Mouse (Mus musculus) lung, postnatal 4 days (tissue): ENCODE data around the gene Ppp2r5a.

ENCODE experiments used
- DNase-seq, 2 experiments: peaks; one replicate each; pipeline ENCODE4 v3.0.0; 2021

Gene Ppp2r5a

DNA sequence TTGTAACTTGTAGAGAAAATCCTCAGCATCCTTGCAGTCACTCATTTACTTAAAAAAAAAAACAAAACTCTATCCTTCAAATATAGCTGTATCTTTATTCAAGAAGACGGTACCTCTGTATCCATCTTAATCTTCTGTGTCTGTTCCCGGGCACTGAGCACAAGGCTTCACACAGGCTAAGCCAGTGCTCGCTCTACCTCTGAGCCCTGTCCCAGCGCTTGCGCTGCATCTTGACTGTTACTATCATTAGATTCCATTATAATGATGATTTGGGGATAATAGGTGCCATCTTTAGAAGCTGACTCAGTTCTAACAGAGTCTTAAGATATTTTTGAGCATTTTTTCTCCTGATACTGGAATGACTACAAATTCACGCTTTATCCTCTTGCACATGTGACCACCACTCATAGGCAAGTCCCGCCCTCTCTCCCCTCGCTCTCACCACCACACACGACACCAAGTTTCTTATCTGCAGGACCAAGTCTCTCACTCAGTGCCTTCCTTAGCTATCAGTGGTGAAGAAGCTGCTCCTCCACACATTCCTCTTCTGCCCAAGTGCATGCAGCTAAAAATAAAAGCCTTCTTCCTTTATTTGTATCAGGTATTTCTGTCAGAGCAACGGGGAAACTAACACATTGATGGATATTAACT lies 28.0 kb downstream of the Ppp2r5a start:
- no peak for DNase-seq

DNA sequence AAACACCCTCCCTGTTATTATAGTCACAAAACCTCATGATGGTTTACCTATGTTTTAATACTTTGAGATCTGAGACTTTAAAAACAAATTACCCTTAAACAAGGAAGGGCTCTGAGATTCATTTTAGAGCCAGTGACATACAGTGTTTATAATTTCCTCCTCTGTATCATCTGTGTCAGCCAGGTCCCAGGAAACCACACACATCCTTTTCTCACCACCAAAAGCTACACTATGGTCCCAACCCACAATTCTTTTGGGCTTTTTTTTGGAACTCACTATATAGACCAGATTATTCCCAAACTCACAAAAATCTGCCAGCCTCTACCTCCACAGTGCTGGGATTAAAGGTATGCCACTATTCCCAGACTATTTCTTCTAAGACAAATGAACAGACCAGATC lies 33.9 kb downstream of the Ppp2r5a start:
- DNase-seq: no peak

DNA sequence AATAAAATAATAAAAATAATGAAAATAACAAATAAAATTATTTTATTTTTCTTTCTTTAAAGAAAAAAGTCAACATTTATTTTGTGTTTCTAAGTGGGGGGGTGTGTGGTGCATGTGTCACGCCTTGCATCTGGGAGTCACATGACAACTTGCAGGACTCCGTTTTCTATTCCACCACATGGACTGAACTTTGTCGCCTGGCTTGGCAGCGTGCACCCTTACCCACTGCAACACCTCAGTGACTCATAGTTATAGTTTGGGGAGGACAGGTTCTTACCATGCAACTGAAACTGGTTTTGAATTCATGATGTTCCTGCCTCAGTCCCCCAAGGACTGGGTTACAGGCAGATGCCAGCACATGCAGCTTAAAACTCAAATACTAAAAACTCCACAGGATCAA lies 34.9 kb downstream of the Ppp2r5a start:
- DNase-seq: no peak

DNA sequence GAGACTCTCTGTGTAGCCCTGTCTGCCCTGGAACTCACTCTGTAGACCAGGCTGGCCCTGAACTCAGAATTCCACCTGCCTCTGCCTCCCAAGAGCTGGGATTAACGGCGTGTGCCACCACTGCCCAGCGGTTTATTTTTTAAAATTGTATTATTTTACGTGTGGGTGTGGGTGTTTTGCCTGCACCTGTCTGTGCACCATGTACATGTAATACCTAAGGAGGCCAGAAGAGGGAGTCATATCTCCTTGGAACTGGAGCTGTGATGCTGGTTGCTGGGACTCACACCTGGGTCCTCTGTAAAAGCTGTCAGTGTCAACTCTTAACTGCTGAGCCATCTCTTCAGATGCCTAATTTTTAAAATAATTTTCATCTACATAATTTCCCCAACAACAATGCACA lies 38.6 kb downstream of the Ppp2r5a start:
- DNase-seq: peak in 1 of 2 experiments; percentile 30

DNA sequence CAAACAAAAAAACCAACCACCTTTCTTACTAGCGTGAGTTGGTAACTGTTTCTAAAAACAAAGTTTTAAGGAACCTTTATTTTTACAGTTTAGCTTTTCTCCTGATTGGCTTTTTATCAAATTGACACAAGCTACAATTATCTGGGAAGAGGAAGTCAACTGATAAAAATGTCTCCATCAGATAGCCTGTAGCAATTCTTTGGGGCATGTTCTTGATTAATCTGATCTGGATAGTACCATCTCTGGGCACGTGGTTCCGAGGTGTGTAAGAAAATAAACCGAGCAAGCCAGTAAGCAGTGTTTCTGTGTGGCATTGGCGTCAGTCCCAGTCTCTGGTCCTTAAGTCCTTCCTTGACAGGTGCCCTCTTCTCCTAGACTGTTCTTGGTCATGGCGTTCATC lies 40.7 kb downstream of the Ppp2r5a start:
- no peak for DNase-seq

DNA sequence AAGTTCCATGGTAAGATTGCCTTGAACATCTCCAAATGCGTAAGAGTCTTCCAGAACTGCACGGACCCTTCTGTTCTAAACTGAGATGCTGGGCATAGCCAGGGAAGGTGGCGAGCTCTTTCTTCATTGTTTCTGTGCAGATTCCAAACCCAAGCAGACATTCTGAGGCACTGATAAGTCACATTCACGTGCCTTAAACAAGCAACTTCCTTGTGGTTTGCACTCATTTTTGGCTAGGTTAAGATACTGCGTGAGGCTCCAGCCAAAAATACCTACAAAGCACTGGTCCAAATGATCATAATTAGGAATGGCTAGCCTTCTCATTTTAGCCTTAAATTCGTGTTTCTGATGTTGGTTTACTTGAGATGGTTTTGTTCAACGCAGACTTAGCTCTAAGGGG lies 43.6 kb downstream of the Ppp2r5a start:
- no peak for DNase-seq

DNA sequence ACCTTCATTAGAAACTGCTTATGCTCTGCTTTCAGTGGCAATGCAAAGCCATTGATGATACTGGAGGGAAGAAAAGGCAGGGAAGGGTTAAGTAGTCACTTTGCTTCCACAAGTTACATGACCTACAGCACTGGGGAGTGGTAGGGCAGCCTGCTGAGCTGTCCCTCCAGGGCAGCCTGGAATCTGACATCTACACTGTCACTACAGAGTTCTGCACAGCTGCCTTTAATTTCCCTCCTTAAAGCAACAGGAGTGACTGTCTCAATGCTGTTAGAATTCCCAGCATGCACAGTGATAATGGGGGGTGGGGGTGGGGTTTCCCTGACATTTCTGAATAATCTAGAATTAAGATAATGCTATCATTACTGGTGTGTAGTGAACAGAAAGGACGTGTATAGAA lies 46.1 kb downstream of the Ppp2r5a start:
- no peak for DNase-seq

DNA sequence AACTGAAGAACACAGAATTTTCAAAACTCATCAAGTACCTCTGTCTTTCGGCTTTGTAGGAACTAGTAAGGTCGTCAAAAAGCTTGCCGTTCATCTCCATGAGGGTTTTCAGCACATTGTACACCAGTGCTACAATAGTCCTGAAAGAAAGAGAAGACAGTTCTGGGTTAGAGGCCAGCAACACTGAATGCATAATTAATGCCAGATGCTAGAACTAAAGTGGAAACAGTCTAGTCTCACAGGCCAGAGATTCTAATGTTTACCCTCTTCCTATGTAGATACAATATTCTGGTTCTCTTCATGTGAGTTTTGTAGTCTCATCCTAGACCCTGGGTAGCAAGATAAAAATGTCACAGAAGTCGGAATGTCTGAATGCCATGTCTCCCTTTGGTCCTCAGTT lies 49.2 kb downstream of the Ppp2r5a start:
- no peak for DNase-seq

DNA sequence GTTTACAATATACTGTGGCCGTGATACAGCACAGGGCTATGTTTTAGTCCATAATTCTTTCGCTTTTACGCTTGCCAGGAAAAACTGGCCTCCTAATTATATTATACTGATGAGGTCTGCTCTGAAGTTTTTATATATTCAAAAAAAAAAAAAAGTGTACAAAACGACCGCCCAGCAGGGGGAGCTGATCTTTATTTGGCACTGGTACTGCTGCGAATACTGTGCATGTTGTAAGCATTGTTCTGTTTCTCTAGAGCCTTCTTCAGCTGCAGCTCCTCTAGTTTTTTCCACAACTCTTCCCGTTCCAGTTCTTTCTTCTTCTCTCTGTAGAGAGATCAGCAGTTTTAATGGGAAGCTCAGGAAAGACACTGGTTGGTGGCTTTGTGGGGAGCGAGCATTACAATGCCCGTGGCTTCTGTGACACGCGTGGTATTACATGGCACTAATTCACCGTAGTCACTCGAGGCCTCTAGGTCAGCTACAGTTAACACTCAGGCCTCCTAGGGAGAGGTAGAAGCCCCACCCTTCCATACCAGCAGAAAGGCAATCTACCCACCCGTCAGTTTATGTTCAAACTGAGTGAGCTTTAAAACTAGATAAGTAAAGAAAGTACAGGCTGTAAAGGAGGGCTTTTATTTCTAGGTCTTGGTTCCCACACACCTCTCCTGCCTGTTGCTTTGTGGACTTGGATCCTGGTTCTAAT lies 50.1 kb downstream of the Ppp2r5a start:
- DNase-seq: peak; percentile 63 to 73

DNA sequence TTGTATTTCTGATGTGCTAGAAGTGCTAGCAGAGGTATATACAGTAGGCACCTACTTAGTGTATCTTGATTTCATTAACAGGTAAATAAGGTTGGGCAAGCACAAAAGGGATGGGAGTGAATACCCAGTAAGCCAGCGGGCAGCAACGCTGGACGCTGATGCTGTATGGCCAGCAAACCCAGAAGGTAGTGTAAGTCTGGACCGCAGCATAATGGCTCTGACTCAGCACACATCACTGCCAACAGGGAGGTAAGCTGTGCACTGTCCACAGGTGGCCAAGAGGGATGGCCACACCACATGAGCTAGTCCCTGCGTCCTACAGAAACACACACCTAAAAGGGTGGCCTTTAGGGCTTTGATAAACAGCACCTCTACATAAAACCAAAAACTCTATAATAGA lies 52.7 kb downstream of the Ppp2r5a start:
- DNase-seq: no peak

DNA sequence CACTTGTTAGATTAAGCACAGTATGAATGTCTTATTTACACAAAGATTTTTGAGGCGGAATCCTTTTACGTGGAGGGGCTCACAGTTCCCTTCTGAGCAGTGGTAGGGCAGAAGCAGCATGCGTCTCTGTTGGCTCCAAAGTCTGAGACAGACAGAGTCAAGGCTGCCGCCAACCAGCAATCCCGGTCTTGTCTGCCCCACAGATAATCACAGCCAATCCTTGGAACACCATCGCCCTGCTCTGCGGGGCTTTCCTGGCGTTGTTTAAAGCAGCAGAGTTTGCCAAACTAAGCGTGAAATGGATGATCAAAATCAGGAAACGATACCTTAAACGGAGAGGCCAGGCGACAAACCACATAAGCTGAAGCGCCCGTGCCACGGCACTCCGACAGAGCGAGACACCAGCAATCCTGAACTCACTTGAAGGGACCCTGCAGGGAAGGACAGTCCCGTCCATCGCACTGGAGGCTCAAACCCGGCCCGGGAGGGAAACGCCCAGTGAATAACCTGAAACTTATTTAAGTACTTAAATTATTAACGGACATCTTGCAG lies 53.5 kb downstream of the Ppp2r5a start:
- DNase-seq: peak; percentile 22 to 70

DNA sequence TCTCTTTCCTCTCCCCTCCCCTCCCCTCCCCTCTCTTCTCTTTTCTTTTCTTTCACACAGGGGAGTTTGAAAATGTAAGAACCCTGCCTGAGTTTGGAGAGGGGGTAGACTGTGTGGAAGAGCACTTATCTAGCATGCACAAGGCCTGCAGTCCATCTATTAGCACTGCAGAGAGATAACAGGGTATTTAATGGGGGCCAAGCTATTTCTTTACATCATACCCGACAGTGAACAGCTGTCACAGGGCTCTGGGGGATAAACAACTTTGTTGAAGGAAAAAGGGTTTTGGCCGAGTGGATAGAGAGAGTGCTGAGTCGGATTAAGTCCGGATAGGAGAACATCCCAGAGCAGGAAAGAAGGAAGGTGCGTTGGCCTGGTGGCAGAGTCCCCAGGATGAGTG lies 54.1 kb downstream of the Ppp2r5a start:
- peak in 1 of 2 experiments; percentile 21 for DNase-seq

DNA sequence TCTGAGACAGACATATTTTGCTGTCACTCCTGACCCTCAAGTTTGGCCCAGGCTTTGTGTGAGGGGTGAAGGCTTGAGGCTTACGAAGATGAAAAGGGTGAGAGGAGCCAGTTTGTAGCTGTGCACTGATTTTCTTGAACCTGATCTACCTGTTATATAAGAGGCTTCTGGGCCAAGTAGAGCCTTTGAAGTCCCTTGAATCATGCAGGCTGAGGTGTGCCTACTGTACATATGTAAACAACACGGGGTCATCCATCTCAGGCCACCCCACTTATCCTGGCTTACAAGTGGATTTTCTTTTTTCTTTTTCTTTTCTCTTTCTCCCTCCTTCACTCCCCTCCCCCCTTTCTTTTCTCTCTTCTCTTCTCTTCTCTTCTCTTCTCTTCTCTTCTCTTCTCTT lies 54.5 kb downstream of the Ppp2r5a start:
- DNase-seq: no peak

DNA sequence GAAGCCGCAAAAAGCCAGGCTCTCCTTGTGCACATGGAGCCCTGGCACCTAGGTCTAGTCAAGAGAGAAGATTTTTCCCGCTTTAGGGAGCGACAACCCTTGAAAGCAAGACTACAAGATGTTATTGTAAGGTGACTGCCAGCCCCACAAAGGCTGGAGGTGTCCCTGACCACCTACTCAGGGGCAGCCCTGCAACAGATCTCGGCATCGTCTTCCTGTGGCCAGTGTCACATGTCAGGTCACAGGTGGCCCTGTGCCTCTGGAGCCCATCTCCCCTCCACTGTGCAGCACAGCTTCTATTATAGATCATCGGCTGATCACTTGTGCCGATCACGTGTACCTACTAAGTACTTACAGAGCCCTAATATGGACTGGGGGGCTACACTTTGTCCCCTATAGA lies 55.5 kb downstream of the Ppp2r5a start:
- DNase-seq: no peak

DNA sequence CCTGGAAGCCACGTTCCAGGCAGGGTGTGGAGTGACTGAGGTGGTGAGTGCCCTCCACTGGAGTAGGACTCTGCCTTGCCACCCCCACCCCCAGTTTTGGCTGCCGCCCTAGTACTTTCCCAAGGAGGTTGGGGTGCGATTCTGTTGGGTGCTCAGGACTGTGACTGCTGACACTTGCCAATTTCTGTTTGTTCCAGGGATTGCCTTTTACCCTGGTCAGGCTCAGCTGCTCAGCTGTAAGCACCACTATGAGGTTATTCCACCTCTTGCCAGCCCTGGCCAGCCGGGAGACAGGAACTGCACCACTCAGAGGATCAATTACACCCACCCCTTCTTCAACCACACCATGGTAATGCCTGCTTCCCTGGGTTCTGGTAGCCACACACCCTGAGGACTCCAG lies 62.5 kb downstream of the Ppp2r5a start:
- DNase-seq: no peak

DNA sequence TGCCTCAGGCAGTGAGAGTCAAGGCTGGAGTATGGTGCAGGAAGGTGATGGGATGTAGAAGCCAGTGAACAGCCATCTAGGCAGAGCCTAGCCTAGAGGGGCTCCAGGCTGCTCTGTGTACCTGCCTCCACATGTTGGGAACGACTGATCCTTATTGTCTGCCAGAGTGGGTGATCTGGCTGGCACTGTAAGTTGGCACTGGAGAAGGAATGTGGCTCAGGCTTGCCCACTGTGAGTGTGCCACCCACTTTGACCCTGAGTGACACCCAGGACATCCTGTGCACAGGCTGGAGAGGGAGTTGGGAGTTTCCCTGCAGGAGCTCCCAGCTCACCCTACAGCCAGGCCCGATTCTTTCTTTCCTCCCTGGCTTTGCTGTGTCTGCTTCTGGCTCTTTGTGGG lies 63.2 kb downstream of the Ppp2r5a start:
- no peak for DNase-seq

DNA sequence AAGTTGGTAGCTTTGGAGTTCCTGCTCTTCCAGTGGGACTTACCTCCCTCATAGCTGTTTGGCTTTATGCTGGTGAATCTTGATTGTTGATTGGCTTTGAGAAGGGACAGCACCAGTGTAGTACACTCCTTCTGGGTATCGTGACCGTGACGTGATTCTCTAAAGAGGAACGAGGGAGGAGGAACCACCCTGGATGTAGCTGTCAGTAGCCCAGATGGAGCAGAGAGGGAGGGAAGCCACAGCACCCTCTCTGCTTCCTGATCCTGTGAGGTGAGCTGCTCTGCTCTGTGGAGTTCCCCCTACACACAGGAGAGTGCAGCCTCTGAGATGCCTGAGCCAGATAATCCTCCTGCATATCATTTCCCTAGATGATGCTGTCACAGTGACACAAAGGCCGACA lies 68.6 kb downstream of the Ppp2r5a start:
- DNase-seq: no peak

DNA sequence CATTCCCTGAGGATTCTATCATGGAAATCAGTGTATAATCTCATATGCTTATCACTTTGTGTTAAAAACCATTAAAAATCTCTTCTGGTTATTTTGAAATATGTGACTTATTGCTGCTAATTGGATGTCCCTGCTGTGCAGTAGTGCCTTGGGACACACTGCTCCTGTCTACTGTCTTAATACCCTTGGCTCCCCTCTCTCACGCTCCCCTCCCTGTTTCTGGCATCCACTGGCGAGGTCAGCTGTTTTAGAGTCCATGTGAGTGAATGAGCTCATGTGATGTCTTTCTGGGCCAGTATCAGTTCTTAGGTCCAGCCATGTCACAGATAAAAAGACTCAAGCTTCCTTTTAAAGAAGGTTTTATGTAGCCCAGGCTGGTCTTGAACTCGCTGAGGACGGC lies 72.7 kb downstream of the Ppp2r5a start:
- DNase-seq: peak in 1 of 2 experiments; percentile 68

DNA sequence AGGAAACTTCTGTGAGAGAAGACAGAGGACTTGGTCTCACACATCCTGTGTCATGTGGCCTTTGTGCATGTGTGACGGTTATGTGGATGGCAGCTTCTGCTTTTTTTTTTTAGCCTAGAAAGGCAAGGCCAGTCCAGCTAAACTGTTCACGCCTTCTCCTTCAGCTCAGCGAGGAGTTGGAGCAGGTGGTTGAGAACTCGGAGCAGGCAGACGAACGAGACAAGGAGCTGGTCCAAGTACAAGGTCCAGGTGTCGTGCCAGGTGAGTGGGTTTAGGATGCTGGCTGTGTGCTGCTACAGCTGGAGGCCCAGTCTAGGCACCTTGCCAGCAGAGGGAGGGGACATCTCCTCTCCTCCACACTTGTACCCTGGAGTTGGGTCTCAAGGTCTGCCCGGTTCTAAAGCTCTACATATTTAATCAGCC lies 75.0 kb downstream of the Ppp2r5a start:
- no peak for DNase-seq

DNA sequence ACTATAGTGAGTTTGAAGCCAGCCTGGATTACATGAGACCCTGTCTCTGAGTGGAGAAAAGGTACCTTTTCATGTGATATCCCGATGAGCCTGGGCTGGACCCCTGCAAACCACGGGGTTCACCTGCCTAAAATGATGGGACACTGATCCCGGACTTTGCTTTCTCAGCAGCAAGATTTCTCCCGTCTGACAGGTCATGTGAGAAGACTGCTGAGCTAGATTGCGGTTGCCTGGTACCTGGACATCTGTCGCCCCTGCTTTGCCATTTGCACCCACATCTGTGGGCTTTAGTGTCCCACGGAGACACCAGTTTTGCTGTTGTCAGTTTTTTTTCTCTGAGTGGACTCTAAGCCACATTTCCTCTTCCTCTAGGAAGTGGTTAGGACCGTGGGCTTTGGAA lies 75.8 kb downstream of the Ppp2r5a start:
- no peak for DNase-seq

DNA sequence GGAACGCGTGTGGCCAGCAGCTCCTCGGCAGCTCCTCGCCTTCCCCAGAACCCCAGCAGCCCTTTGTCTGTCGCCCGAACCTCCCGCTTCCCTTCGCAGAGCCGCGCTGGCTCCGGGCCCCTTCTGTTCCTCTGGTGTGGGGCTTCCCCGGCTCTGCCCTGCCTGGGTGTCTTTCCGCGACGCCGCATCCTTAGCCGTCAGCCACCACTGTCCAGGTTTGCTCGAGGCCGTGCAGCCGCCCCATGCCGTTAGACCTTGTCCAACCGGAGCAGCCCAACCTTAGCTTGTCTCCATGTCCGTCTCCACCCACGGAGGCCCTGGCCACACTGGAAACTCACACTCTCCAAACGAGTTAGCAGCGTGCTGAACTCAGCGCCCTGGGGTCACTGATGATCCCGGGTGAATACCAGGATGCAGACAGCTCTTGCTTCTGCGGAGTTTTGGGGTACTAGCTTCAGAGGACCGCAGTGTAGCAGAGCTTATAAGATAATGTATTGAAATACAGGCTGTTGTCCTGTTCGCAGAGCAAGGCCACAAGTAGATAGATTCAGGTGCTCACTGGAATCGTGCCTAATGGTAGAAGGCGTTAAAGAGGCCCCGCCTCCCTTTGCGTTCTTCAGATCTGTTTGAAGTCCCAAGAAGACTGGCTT lies 76.7 kb downstream of the Ppp2r5a start:
- DNase-seq: peak; percentile 64 to 70

DNA sequence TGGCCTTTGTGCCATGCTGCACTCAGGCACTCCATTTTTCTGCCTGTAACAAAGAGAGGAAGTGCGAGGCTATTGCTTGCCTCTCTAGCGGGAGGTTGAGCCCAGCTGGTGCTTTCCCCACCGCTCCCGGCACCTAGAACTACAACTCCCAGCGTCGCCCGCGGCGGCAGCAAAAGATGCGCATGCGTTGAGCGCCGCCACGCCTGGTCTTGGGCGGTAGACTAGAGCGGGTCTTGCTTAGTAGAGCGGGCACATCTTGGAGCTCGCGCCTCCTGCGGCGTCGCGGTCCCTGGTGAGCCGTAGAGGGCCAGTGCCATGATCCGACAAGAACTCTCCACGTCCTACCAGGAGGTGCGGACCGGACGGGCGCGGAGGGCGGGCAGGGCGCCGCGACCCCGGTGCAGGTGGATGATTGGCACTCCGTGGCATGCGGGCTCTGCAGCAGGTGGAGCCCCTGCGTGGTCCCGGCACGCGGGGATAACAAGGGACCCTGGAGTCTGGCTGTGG lies 77.3 kb downstream of the Ppp2r5a start, which contains the start of gene Tmem206:
Gene Tmem206, plus strand, starts transcription at position 187 of the 507 bp plus-strand sequence.
- peak; percentile 97 for DNase-seq

DNA sequence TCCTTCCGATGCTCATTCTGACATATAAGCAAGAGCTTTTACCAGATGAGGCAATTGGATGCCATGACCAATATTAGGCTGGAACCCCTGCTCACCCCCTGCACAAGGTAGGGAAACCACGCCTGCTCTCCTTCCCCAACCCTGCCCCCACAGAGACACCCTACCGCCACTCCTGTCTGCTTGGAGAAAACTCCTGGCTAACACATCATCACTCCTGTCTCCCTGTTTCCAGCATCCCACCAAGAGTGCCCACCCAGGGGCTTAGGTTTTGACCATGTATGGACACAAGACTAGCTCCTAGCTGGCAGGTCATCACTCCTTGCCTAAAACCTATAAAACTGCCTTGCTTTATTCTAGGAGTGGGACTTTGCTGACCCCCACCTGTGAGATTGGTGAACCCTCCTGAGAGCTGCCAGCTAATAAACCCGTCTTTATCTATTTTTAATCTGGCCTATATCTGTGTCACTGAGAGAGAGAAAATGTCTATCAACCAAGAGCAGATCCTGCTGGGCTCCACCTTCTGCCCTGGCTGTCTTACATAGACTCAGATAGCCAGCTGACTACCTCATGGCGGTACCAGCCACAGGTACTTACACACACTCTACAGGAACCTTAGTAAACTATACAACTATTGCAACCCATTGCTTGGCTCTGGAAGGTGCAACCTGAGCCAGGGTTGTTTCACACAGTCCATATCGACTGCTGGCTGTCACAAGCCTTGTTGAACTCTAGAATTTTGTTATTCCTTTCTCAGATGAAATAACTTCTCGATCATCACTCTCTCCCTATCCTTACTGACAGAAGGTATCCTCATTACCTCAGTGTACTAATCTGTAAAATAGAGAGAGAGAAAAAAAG lies 78.1 kb downstream of the Ppp2r5a start:
- DNase-seq: no peak
